Mouse (Mus musculus): ENCODE results near the gene Camta1.

DNA sequence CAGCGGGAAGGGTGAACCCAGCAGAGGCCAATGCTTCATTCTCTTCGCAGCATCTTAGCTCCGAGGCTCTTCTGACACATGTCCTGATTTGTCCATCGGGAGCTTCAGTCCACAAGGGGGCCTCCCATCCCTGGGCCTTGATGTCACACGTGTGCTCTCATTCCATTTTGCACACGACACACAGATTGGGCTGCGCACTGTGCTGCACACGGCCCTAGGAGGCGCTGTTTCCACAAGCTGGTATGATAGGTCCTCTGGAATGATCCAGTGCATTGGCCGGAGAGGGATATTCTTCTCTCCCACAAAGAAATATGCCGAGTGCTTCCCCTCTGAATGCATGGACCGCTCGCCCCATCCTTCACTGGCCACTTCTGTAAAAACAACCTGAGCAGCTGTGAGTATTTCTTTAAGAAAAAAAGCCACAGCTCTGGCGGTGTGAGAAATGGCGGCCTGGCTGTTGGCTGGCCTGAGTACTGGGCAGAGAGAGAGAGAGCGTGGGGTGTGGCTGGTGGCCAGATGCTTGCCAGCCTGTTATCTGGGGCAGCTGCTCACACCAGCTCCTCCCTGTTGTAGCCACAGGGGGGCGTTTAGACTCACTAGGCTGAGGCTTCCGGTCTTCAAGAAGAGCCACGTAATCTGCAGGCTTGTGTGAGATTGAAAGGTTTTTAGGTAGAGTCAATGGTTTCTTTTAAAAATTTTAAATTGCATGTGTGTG is 622.5 kb downstream of the Camta1 start:
- no peak for TF ChIP-seq CTCF (IDR thresholded peaks at IDR 0.05; ENCODE audit: low read depth, low read length)
- no peak for TF ChIP-seq POLR2A (IDR thresholded peaks at IDR 0.05; ENCODE audit: borderline replicate concordance, low read depth, low read length)

Data from bone marrow macrophage, adult 2 months (primary cell).